Mouse (Mus musculus): ENCODE measurements around the gene Cyfip2. TPM values are rescaled to one million over a fixed set of nuclear protein-coding genes. Genes with fewer than 3 reads are reported as not detected.

The Cyfip2 gene
- total and polyA plus RNA-seq, 2 experiments from 2014 or later = 79.1 to 162 TPM

DNA sequence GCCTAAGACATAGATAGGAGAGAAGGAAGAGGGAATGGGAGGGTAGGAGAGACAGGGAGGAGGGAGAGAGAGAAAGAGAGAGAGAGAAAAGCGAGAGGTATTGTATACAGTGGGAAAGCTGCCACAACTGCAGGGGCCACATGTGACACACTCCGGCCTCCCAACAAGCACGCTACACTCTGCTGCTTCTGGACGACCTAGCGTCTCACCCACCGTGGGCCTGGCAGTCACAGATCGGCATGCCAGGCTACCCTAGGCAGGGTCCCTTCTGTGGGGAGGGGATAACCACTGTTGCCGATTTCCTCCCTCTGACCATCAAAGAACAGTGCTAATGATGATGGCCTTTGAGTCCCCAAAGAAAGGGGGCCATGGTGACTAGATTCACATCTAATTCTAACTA is 53.9 kb downstream of the Cyfip2 start:
- Histone ChIP-seq H3K27ac (no peak overlapping the region), H3K27me3 (ENCODE audit: insufficient read depth, low read length) (no peaks in the 10 kb centered on the region), H3K36me3 (ENCODE audit: insufficient read depth, low read length) (peaks cover 59% of the 10 kb centered on the region), H3K4me3 (ENCODE audit: low read length) (no peak overlapping the region), H3K4me2 (ENCODE audit: low read depth, low read length) (no peak overlapping the region), H3K4me1 (ENCODE audit: insufficient read depth, low read length) (no peaks in the 10 kb centered on the region), H3K9me3 (ENCODE audit: low read length) (no peaks in the 10 kb centered on the region), H3K9ac (replicated peaks; ENCODE audit: low read length) (no peak overlapping the region)
- ATAC-seq (no peak), DNase-seq (ENCODE audit: low spot score) (no peak)
- WGBS = 94% methylated on average over 8 of the region's 8 CpGs
- TF ChIP-seq CTCF (IDR thresholded peaks at IDR 0.05; ENCODE audit: low read depth) = no peak

DNA sequence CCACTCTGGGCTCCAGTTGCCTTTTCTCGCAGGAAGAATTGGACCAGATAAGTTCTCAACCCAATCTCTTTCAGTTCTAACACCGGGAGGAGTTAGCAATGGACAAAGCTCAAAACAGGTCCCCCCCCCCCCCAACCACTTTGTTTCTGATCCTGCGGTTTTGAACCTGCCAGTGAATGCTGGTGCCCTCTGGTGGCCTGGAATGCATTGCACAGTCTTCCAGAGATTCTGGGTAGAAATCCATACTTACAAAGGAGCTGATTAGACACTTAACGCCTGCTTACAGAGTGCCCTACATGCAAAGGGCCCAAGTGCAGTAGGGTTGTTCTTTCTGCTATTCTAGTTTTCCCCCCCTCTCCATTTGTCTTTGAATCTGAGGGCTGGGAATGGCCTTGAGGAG is 54.5 kb downstream of the Cyfip2 start:
- H3K27ac ChIP-seq = no peak overlapping the region
- H3K4me3 ChIP-seq (ENCODE audit: low read length) = no peak overlapping the region
- no peak for ATAC-seq
- H3K9ac ChIP-seq (replicated peaks; ENCODE audit: low read length) = no peak overlapping the region
- WGBS = 81% methylated on average over 4 of the region's 4 CpGs
- no peaks in the 10 kb centered on the region for H3K9me3 ChIP-seq (ENCODE audit: low read length)
- no peaks in the 10 kb centered on the region for H3K27me3 ChIP-seq (ENCODE audit: insufficient read depth, low read length)
- no peak overlapping the region for H3K4me2 ChIP-seq (ENCODE audit: low read depth, low read length)
- TF ChIP-seq CTCF (IDR thresholded peaks at IDR 0.05; ENCODE audit: low read depth) = peak; percentile 66
- DNase-seq (ENCODE audit: low spot score) = peak; percentile 56
- H3K4me1 ChIP-seq (ENCODE audit: insufficient read depth, low read length) = no peaks in the 10 kb centered on the region
- H3K36me3 ChIP-seq (ENCODE audit: insufficient read depth, low read length) = peaks cover 61% of the 10 kb centered on the region

DNA sequence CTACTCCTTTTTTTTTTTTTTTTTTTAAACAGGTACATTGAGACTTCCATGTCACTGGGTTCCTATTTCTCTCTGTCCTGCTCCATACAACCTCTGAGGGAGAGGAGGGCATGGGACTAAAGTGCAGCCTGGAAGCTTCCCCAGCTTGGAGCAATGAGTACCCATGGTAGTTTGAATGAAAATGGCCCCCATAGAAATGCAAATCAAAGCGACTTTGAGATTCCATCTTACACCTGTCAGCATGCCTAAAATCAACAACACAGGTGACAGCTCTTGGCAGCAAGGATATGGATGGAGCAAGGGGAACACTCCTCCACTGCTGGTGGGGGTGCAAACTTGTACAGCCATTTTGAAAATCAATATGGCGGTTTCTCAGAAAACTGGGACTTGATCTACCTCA is 57.4 kb downstream of the Cyfip2 start:
- no peaks in the 10 kb centered on the region for H3K4me1 ChIP-seq (ENCODE audit: insufficient read depth, low read length)
- H3K9me3 ChIP-seq (ENCODE audit: low read length) = no peaks in the 10 kb centered on the region
- 88% methylated on average over 2 of the region's 2 CpGs for WGBS
- no peak for TF ChIP-seq CTCF (IDR thresholded peaks at IDR 0.05; ENCODE audit: low read depth)
- H3K4me3 ChIP-seq (ENCODE audit: low read length) = no peak overlapping the region
- H3K9ac ChIP-seq (replicated peaks; ENCODE audit: low read length) = no peak overlapping the region
- no peak for DNase-seq (ENCODE audit: low spot score)
- H3K36me3 ChIP-seq (ENCODE audit: insufficient read depth, low read length) = peaks cover 59% of the 10 kb centered on the region
- H3K27me3 ChIP-seq (ENCODE audit: insufficient read depth, low read length) = no peaks in the 10 kb centered on the region
- H3K4me2 ChIP-seq (ENCODE audit: low read depth, low read length) = no peak overlapping the region
- no peak for ATAC-seq
- no peak overlapping the region for H3K27ac ChIP-seq

DNA sequence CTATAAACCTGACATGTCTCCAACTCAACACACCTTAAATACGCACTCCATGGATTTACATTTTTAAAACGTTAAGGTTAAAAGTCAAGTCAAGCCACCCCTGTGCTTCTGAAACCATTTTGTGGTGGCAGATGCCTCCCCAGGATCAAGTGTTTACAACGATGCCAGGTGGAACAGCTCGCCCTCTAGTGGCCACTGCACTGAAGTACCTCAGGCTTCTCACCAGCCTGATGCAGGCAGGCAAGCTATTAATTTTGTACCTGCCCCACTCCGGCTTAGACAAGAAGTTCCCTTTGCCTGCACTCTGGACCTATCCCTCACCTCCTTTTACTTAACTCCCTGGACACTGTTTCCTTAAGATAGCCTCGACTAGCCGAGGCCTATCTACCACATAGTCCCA is 60.7 kb downstream of the Cyfip2 start:
- TF ChIP-seq CTCF (IDR thresholded peaks at IDR 0.05; ENCODE audit: low read depth) = peak; percentile 96
- Histone ChIP-seq H3K4me3 (ENCODE audit: low read length) (no peak overlapping the region), H3K4me1 (ENCODE audit: insufficient read depth, low read length) (no peaks in the 10 kb centered on the region), H3K9ac (replicated peaks; ENCODE audit: low read length) (no peak overlapping the region), H3K9me3 (ENCODE audit: low read length) (no peaks in the 10 kb centered on the region), H3K27ac (no peak overlapping the region), H3K4me2 (ENCODE audit: low read depth, low read length) (no peak overlapping the region), H3K36me3 (ENCODE audit: insufficient read depth, low read length) (peaks cover 70% of the 10 kb centered on the region), H3K27me3 (ENCODE audit: insufficient read depth, low read length) (no peaks in the 10 kb centered on the region)
- 37% methylated on average over 7 of the region's 7 CpGs for WGBS
- ATAC-seq = peak; percentile 69
- DNase-seq (ENCODE audit: low spot score) = peak; percentile 83

DNA sequence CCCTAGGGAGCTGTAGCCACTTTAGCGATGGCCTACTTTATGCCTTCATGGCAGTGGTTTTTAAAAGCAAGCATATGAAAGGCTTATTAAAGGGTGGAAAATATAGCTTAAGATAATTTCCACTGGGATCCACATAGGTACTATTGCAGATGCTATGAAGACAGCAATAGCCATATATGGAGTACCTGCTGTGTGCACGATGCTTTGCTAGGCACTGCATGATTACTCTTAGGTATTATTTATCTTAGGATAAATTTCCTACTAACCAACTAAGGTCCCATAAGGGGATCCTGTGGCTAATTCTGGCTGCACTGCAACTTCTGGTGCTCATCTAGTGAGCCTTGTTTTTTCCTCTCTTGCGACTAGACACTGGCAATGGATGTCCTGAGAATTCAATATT is 64.3 kb downstream of the Cyfip2 start:
- 75% methylated on average over 3 of the region's 3 CpGs for WGBS
- DNase-seq (ENCODE audit: low spot score) = peak; percentile 11
- TF ChIP-seq CTCF (IDR thresholded peaks at IDR 0.05; ENCODE audit: low read depth) = no peak

DNA sequence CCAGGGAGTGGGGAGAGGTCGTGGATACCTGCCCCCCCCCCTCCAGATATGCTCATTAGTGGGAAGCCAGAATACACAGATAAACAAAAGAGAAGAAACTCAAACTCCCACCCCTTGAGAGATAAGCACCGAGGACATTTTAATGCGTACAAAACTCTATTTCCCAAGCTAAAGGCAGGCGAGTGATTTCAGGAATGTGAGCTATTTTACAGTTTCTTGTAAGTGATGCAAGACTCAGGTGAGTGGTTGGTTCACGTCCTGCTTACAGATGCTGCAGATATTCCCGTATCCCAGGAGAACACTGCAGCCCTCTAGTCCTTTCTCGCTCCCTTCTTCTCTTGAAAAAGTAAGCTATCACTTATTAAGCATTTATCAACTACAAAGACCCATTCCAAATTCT is 66.3 kb downstream of the Cyfip2 start:
- H3K4me2 ChIP-seq (ENCODE audit: low read depth, low read length) = no peak overlapping the region
- H3K4me1 ChIP-seq (ENCODE audit: insufficient read depth, low read length) = no peaks in the 10 kb centered on the region
- H3K9me3 ChIP-seq (ENCODE audit: low read length) = no peaks in the 10 kb centered on the region
- DNase-seq (ENCODE audit: low spot score) = no peak
- H3K27ac ChIP-seq = no peak overlapping the region
- ATAC-seq = no peak
- no peak overlapping the region for H3K4me3 ChIP-seq (ENCODE audit: low read length)
- H3K27me3 ChIP-seq (ENCODE audit: insufficient read depth, low read length) = no peaks in the 10 kb centered on the region
- no peak overlapping the region for H3K9ac ChIP-seq (replicated peaks; ENCODE audit: low read length)
- H3K36me3 ChIP-seq (ENCODE audit: insufficient read depth, low read length) = peaks cover 49% of the 10 kb centered on the region
- WGBS = 83% methylated on average over 7 of the region's 7 CpGs
- no peak for TF ChIP-seq CTCF (IDR thresholded peaks at IDR 0.05; ENCODE audit: low read depth)

More for the DNA sequence above, 64.3 kb downstream of the Cyfip2 start:
- Histone ChIP-seq H3K4me2 (ENCODE audit: low read depth, low read length) (no peak overlapping the region), H3K27me3 (ENCODE audit: insufficient read depth, low read length) (no peaks in the 10 kb centered on the region), H3K9me3 (ENCODE audit: low read length) (no peaks in the 10 kb centered on the region), H3K9ac (replicated peaks; ENCODE audit: low read length) (no peak overlapping the region), H3K4me1 (ENCODE audit: insufficient read depth, low read length) (no peaks in the 10 kb centered on the region), H3K4me3 (ENCODE audit: low read length) (no peak overlapping the region), H3K27ac (no peak overlapping the region), H3K36me3 (ENCODE audit: insufficient read depth, low read length) (peaks cover 54% of the 10 kb centered on the region)
- peak; percentile 24; the same call in 1 of the 2 replicates for ATAC-seq

DNA sequence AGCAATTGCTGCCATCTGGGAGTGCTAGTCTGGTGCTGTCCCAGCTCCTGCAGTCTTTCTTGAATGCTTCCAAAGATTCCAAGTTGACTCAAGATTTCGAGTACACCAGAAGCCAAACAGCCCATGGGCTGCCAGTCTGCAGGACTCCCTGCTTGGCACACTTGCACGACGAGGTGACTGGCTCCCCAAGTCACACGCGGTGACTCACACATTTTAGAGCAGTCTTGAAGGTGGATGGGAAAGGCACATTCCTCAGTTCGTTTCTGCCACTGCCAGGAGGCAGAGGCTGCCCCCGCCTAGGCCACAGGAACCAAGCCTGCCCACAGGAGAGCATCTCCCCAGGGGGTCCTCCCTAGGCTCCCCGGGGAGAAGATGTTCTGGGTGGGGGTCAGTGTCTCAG is 66.7 kb downstream of the Cyfip2 start:
- H3K27me3 ChIP-seq (ENCODE audit: insufficient read depth, low read length) = no peaks in the 10 kb centered on the region
- no peak overlapping the region for H3K4me2 ChIP-seq (ENCODE audit: low read depth, low read length)
- ATAC-seq (no peak), DNase-seq (ENCODE audit: low spot score) (no peak)
- no peak overlapping the region for H3K27ac ChIP-seq
- 85% methylated on average over 8 of the region's 8 CpGs for WGBS
- no peaks in the 10 kb centered on the region for H3K4me1 ChIP-seq (ENCODE audit: insufficient read depth, low read length)
- peaks cover 53% of the 10 kb centered on the region for H3K36me3 ChIP-seq (ENCODE audit: insufficient read depth, low read length)
- H3K4me3 ChIP-seq (ENCODE audit: low read length) = no peak overlapping the region
- H3K9ac ChIP-seq (replicated peaks; ENCODE audit: low read length) = no peak overlapping the region
- no peak for TF ChIP-seq CTCF (IDR thresholded peaks at IDR 0.05; ENCODE audit: low read depth)
- H3K9me3 ChIP-seq (ENCODE audit: low read length) = no peaks in the 10 kb centered on the region

Data from hindbrain, postnatal 0 days (tissue).